Mouse (Mus musculus) thymus, adult 2 months (tissue): Measurements from ENCODE around the gene Loxl1. TPM values are rescaled to one million over a fixed set of nuclear protein-coding genes. Genes with fewer than 3 reads are reported as not detected.

Experiments used
- DNase-seq: peaks from one replicate; pipeline ENCODE4 v3.0.0; 2021
- H3K27ac ChIP-seq: fragments of 200-500 bp; 2 replicates; pipeline ENCODE4 v1.5.1; 2012; ENCODE audit warnings: low read length, control low read depth; ENCODE audit not compliant: control insufficient read depth, insufficient read depth
- H3K27me3 ChIP-seq: fragments of 200-500 bp; 2 replicates; pipeline ENCODE4 v1.6.1; 2012; ENCODE audit warnings: mild to moderate bottlenecking, low read length, moderate library complexity, mixed read lengths; ENCODE audit not compliant: control insufficient read depth, insufficient read depth
- H3K36me3 ChIP-seq: fragments of 200-500 bp; 2 replicates; pipeline ENCODE4 v1.6.1; 2012; ENCODE audit warnings: mild to moderate bottlenecking, low read length, moderate library complexity; ENCODE audit not compliant: control insufficient read depth, insufficient read depth
- H3K4me1 ChIP-seq: fragments of 200-500 bp; replicated peaks from 2 replicates; pipeline ENCODE4 v1.6.1; 2012; ENCODE audit warnings: low read length; ENCODE audit not compliant: control insufficient read depth, insufficient read depth
- H3K4me3 ChIP-seq: fragments of 200-500 bp; 2 replicates; pipeline ENCODE4 v1.5.1; 2012; ENCODE audit warnings: mild to moderate bottlenecking, low read length, control low read depth, moderate library complexity; ENCODE audit not compliant: control insufficient read depth, insufficient read depth
- CTCF ChIP-seq: fragments of 200-500 bp; IDR thresholded peaks from 2 replicates; pipeline ENCODE4 v1.5.1; 2012; ENCODE audit warnings: mild to moderate bottlenecking, control low read depth, low read length, moderate library complexity, borderline replicate concordance; ENCODE audit not compliant: control insufficient read depth, poor library complexity, insufficient read depth; ENCODE audit errors: extremely low read depth
- POLR2A ChIP-seq: fragments of 200-500 bp; IDR thresholded peaks from 2 replicates; pipeline ENCODE4 v1.6.1; 2012; ENCODE audit warnings: mild to moderate bottlenecking, low read length, control low read depth, moderate library complexity; ENCODE audit not compliant: control insufficient read depth, poor library complexity, insufficient read depth; ENCODE audit errors: extremely low read depth
- WGBS: fragments of 180-500 bp; shearing (Covaris S2); methylation state at CpG from one replicate; pipeline ENCODE4 v1.1.7; 2018; 5-methylcytosine and 5-hydroxymethylcytosine counted together
- polyA plus RNA-seq: library from polyadenylated mRNA; depleted of rRNA; stranded (reverse); fragments of >200 nt; gene quantifications from 2 replicates; pipeline ENCODE4 v1.2.3, GENCODE M21; 2012

Loxl1 gene
- polyA plus RNA-seq, 1 experiment: 19.0 TPM

DNA sequence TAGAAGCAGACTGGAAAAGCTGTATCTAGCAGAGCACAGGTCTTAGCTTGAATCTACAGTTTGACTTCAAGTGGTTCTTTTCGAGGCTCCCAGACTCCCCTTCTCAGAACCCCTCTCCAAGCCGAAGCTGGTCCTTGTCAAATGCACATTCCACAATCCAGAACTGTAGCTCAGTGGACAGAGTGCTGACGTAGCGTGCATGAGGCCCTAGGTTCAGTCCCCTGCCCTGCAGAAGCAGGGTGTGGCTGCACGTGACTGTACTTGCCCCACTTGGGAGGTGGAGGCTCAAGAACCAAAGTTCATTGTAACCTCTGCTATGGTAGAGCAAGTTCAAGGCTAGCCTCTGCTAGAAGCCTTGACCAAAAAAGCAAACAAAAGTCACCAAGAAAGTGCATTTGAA, 33.2 kb downstream of the Loxl1 start:
- Histone ChIP-seq H3K27ac (no peak overlapping the region), H3K27me3 (no peaks in the 10 kb centered on the region), H3K4me3 (no peak overlapping the region), H3K4me1 (peaks cover 14% of the 10 kb centered on the region), H3K36me3 (no peaks in the 10 kb centered on the region)
- no peak for TF ChIP-seq CTCF
- no peak for TF ChIP-seq POLR2A
- DNase-seq: no peak
- WGBS: 85% methylated on average over 5 of the region's 5 CpGs

DNA sequence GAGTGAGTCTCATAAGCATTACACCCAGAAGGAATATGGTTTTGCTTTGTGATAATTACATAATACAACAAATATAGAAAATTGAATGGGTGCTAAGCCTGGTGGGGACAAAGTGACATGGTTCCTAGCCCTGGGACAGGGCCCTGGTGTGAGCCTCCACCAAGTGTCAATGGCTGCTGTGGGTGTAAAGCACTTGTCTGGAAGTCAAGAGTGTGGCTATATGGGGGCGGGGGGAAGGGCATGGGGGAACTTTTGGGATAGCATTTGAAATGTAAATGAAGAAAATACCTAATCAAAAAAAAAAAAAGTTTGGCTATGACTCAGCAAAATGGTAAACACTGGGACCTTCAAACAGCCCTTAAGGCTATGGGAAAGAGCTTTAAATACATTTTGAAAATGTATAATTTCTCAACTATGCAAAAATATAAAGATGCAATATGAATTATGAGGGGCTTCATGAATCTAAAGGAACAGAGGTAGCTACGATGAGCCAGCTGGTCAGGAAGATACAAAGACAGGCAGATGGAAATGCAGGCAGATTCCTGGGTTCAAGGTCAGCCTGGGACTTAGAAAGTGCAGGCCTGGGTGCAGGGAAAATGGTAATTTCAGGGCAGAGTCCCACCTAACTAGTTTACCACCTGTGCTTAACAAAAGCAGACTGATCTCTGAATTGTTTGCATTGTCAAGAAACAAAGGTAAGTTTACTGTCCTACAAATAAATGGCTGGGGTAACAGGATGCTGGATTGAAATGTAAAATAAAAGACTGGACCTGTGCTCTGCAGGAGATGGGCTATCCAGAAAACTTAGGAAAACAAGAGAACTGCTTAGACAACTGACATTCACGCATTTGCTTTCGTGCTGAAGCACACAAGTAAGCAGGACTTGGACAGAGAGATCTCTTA, 33.9 kb downstream of the Loxl1 start:
- 92% methylated on average over 4 of the region's 4 CpGs for WGBS
- peaks cover 17% of the 10 kb centered on the region for H3K4me1 ChIP-seq

DNA sequence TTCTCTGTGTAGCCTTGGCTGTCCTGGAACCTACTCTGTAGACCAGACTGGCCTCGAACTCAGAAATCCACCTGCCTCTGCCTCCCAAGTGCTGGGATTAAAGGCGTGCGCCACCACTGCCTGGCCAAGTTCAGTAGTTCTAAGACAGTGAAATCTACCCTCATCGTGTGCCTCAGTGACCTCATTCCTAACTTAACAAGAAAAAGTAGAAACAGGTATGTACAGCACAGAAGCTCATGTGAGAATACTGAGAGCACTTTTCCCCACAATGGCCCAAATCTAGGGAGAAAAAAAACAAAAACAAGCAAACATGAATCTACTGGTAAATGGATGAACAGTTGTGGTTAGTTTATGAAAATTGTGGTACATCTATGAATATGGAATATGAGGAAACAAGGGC, 34.7 kb downstream of the Loxl1 start:
- Histone ChIP-seq H3K36me3 (no peaks in the 10 kb centered on the region), H3K4me1 (peaks cover 17% of the 10 kb centered on the region), H3K4me3 (no peak overlapping the region), H3K27ac (no peak overlapping the region), H3K27me3 (no peaks in the 10 kb centered on the region)
- DNase-seq: no peak
- 93% methylated on average over 4 of the region's 4 CpGs for WGBS
- TF ChIP-seq POLR2A (no peak), CTCF (no peak)

More for the DNA sequence above, 33.9 kb downstream of the Loxl1 start:
- DNase-seq: no peak
- Histone ChIP-seq H3K36me3 (no peaks in the 10 kb centered on the region), H3K4me3 (no peak overlapping the region), H3K27me3 (no peaks in the 10 kb centered on the region), H3K27ac (no peak overlapping the region)
- TF ChIP-seq POLR2A (no peak), CTCF (no peak)

DNA sequence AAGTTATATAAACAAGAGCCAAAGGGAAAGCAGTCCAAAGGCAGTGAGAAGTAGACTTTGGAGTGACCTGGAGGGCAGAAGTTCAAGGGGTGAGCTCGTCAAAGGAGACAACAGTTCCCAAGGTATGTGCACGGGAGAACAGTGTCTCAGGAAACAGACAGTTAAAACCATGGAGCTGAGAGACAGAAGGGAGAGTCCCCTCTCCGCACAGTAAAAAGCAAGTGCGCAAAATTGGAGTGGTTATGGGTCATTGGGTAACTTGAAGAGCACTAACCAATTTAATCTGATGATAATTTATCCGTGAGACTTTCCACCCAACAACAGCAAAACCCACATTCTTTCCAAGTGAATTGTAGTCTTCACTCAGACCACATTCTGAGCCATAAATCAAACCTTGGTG, 36.6 kb downstream of the Loxl1 start:
- H3K4me1 ChIP-seq: peaks cover 19% of the 10 kb centered on the region

DNA sequence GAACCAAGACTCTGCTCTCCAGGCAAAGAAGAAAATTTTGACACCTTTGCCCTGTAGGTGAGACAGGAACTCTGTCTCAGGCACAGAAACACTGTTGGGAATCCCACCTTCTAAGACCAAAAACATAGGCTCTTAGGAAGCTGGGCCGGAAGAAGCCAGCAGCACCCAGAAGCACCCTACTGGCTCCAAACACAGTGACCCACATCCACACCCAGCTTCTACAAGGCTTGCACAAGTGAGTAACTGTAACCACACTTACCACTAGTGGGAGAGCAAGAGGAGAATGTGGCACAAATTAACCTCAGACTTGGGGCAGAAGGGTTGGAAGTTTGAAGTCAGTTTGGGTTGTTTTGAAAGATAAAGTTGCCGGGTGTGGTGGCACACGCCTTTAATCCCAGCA, 37.2 kb downstream of the Loxl1 start:
- H3K27ac ChIP-seq: peak overlapping the region; percentile 60
- TF ChIP-seq CTCF: no peak
- no peak for TF ChIP-seq POLR2A
- no peaks in the 10 kb centered on the region for H3K36me3 ChIP-seq
- H3K4me1 ChIP-seq: peaks cover 22% of the 10 kb centered on the region
- no peak overlapping the region for H3K4me3 ChIP-seq
- H3K27me3 ChIP-seq: no peaks in the 10 kb centered on the region
- WGBS: 5% methylated on average over 3 of the region's 3 CpGs
- no peak for DNase-seq

More for the DNA sequence above, 36.6 kb downstream of the Loxl1 start:
- 71% methylated on average over 5 of the region's 5 CpGs for WGBS
- no peak for DNase-seq
- Histone ChIP-seq H3K4me3 (no peak overlapping the region), H3K36me3 (no peaks in the 10 kb centered on the region), H3K27me3 (no peaks in the 10 kb centered on the region), H3K27ac (no peak overlapping the region)
- no peak for TF ChIP-seq POLR2A
- TF ChIP-seq CTCF: no peak

DNA sequence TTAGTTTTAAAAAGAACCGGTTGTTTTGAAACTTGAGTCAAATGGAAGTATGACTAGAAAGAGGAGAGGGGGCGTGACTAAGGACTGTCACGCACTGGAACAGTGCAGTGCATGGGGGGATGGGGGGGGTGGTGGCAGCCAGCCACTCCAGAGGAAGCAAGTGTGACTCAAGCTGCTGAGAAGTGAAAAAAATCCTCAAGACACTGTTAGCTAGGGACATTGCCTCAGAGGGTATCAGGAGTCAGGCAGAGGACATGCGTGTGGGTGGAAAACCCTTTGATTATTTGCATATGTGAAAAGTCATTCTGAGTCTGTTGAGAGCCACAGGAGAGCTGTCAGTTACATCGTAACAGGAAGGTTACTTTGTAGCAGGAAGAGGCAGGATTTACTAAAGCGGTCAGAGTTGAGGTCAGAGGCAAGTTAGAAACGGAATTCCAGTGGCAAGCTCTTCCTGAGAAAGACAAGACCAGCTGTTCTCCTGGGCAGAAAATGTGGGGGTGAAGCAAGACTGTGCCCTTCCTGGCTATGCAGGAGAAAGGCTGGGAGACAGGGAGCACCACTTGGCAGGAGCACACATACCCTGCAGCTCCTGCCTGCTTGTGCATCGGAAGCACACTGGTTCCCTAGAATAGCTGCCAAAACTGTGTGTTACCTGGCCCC, 37.7 kb downstream of the Loxl1 start:
- peak overlapping the region; percentile 60 for H3K27ac ChIP-seq
- WGBS: 6% methylated on average over 8 of the region's 8 CpGs
- TF ChIP-seq CTCF (no peak), POLR2A (no peak)
- no peaks in the 10 kb centered on the region for H3K27me3 ChIP-seq
- H3K4me3 ChIP-seq: no peak overlapping the region
- no peaks in the 10 kb centered on the region for H3K36me3 ChIP-seq
- no peak for DNase-seq
- peaks cover 23% of the 10 kb centered on the region for H3K4me1 ChIP-seq
